Mouse (Mus musculus) forebrain, embryonic 15.5 days (tissue): ENCODE results near the gene Mtmr3. TPM values are rescaled to one million over a fixed set of nuclear protein-coding genes. Genes with fewer than 3 reads are reported as not detected.
"Not testable (repeated sequence)": the region's sequence is repeated elsewhere in the genome, so short reads cannot be mapped to it uniquely, and the experiment has no call there.

ENCODE experiments used
- ATAC-seq: fragments of 200-750 bp; cut with Nextera tagmentation; replicated peaks from 2 replicates; pipeline ENCODE4 v1.8.0; 2017; ENCODE audit warnings: mild to moderate bottlenecking, moderate TSS enrichment, moderate library complexity
- H3K27ac ChIP-seq: fragments of 300-500 bp; sonication (generic); replicated peaks from 2 replicates; pipeline ENCODE4 v1.5.1; 2015; ENCODE audit warnings: mild to moderate bottlenecking, inconsistent platforms
- H3K27me3 ChIP-seq: fragments of 300-500 bp; sonication (generic); 2 replicates; pipeline ENCODE4 v1.6.1; 2015; ENCODE audit warnings: inconsistent platforms
- H3K36me3 ChIP-seq: fragments of 300-500 bp; sonication (generic); 2 replicates; pipeline ENCODE4 v1.6.1; 2015; ENCODE audit warnings: mild to moderate bottlenecking, inconsistent platforms
- H3K4me1 ChIP-seq: fragments of 300-500 bp; sonication (generic); 2 replicates; pipeline ENCODE4 v1.6.1; 2015; ENCODE audit warnings: inconsistent platforms
- H3K4me2 ChIP-seq: fragments of 300-500 bp; sonication (generic); replicated peaks from 2 replicates; pipeline ENCODE4 v1.6.1; 2015; ENCODE audit warnings: mild to moderate bottlenecking, inconsistent platforms
- H3K4me3 ChIP-seq: fragments of 300-500 bp; sonication (generic); 2 replicates; pipeline ENCODE4 v1.5.1; 2015; ENCODE audit warnings: mild to moderate bottlenecking, inconsistent platforms
- H3K9ac ChIP-seq: fragments of 300-500 bp; sonication (generic); replicated peaks from 2 replicates; pipeline ENCODE4 v1.6.1; 2015; ENCODE audit warnings: mild to moderate bottlenecking, inconsistent platforms
- H3K9me3 ChIP-seq: fragments of 300-500 bp; sonication (generic); 2 replicates; pipeline ENCODE4 v1.6.1; 2016; ENCODE audit warnings: inconsistent platforms
- WGBS: fragments of 180-500 bp; shearing (Covaris S2); methylation state at CpG from one replicate; pipeline ENCODE4 v1.1.7; 2015; ENCODE audit warnings: mixed read lengths; 5-methylcytosine and 5-hydroxymethylcytosine counted together
- polyA plus RNA-seq: library from polyadenylated mRNA; unstranded; fragments of >200 nt; fragmentation: Nextera tagmentation; extraction: Ambion mirVana; gene quantifications from 2 replicates; pipeline ENCODE4 v1.2.1, GENCODE M21; 2015

The Mtmr3 gene
- polyA plus RNA-seq, 1 experiment from 2014 or later = 42.0 TPM

- Histone ChIP-seq H3K36me3 (no peaks in the 10 kb centered on the region), H3K9ac (no peak overlapping the region), H3K4me3 (no peak overlapping the region), H3K4me2 (no peak overlapping the region), H3K27me3 (no peaks in the 10 kb centered on the region), H3K27ac (no peak overlapping the region), H3K9me3 (no peaks in the 10 kb centered on the region), H3K4me1 (peaks cover 13% of the 10 kb centered on the region)
- no peak for ATAC-seq
- WGBS = 97% methylated on average over 2 of the region's 2 CpGs
Measured at GRCm38 (mm10) chr11:4598411-4598810, 3.7 kb upstream of the Mtmr3 start.

GRCm38 (mm10) chr11:4593849-4594607 lies 635 bp downstream of the Mtmr3 start:
- Histone ChIP-seq H3K4me3 (peak overlapping the region; percentile 97), H3K9me3 (no peaks in the 10 kb centered on the region), H3K4me2 (peak overlapping the region; percentile 61), H3K36me3 (no peaks in the 10 kb centered on the region), H3K4me1 (peaks cover 21% of the 10 kb centered on the region), H3K27me3 (no peaks in the 10 kb centered on the region), H3K9ac (peak overlapping the region; percentile 99), H3K27ac (peak overlapping the region; percentile 94)
- WGBS = 1% methylated on average over 45 of the region's 45 CpGs
- ATAC-seq = peak; percentile 93

GRCm38 (mm10) chr11:4593491-4593848 lies 1.2 kb downstream of the Mtmr3 start:
- Histone ChIP-seq H3K27ac (no peak overlapping the region), H3K4me1 (peaks cover 21% of the 10 kb centered on the region), H3K36me3 (no peaks in the 10 kb centered on the region), H3K27me3 (no peaks in the 10 kb centered on the region), H3K9me3 (no peaks in the 10 kb centered on the region), H3K4me3 (peak overlapping the region; percentile 97), H3K9ac (peak overlapping the region; percentile 99), H3K4me2 (peak overlapping the region; percentile 61)
- ATAC-seq = no peak
- 17% methylated on average over 5 of the region's 5 CpGs for WGBS

GRCm38 (mm10) chr11:4591811-4592210 lies 2.9 kb downstream of the Mtmr3 start:
- peaks cover 21% of the 10 kb centered on the region for H3K4me1 ChIP-seq
- ATAC-seq = no peak
- H3K36me3 ChIP-seq = no peaks in the 10 kb centered on the region
- WGBS = 88% methylated on average over 4 of the region's 4 CpGs
- H3K27ac ChIP-seq = no peak overlapping the region
- H3K9me3 ChIP-seq = no peaks in the 10 kb centered on the region
- no peak overlapping the region for H3K4me2 ChIP-seq
- H3K9ac ChIP-seq = no peak overlapping the region
- no peaks in the 10 kb centered on the region for H3K27me3 ChIP-seq
- H3K4me3 ChIP-seq = no peak overlapping the region

GRCm38 (mm10) chr11:4578682-4579081 lies 16.0 kb downstream of the Mtmr3 start:
- no peak for ATAC-seq
- 72% methylated on average over 2 of the region's 2 CpGs for WGBS

GRCm38 (mm10) chr11:4577079-4577478 lies 17.6 kb downstream of the Mtmr3 start:
- peaks cover 3% of the 10 kb centered on the region; the same call in 1 of the 2 replicates for H3K4me1 ChIP-seq
- no peaks in the 10 kb centered on the region for H3K9me3 ChIP-seq
- H3K36me3 ChIP-seq = no peaks in the 10 kb centered on the region
- no peak overlapping the region for H3K9ac ChIP-seq
- no peak overlapping the region for H3K4me2 ChIP-seq
- H3K27ac ChIP-seq = no peak overlapping the region
- no peak for ATAC-seq
- no peak overlapping the region for H3K4me3 ChIP-seq
- whole genome bisulfite sequencing = 100% methylated on average over 2 of the region's 2 CpGs
- H3K27me3 ChIP-seq = no peaks in the 10 kb centered on the region

More at GRCm38 (mm10) chr11:4578682-4579081, 16.0 kb downstream of the Mtmr3 start:
- H3K36me3 ChIP-seq = no peaks in the 10 kb centered on the region
- H3K4me2 ChIP-seq = no peak overlapping the region
- H3K9me3 ChIP-seq = no peaks in the 10 kb centered on the region
- peaks cover 3% of the 10 kb centered on the region; the same call in 1 of the 2 replicates for H3K4me1 ChIP-seq
- no peak overlapping the region for H3K27ac ChIP-seq
- no peak overlapping the region for H3K4me3 ChIP-seq
- no peaks in the 10 kb centered on the region for H3K27me3 ChIP-seq
- no peak overlapping the region for H3K9ac ChIP-seq

- not testable (repeated sequence) for H3K27me3 ChIP-seq, H3K27ac ChIP-seq, H3K4me1 ChIP-seq, H3K4me2 ChIP-seq, H3K9ac ChIP-seq, H3K9me3 ChIP-seq, ATAC-seq, H3K4me3 ChIP-seq, H3K36me3 ChIP-seq
- 93% methylated on average over 2 of the region's 2 CpGs for WGBS
Measured at GRCm38 (mm10) chr11:4576090-4576732, 18.5 kb downstream of the Mtmr3 start.

- ATAC-seq = no peak
- Histone ChIP-seq H3K4me1 (0 out of 2 replicates have a peak, but pooled peaks cover 6% of the 10 kb centered on the region), H3K4me3 (no peak overlapping the region), H3K9me3 (no peaks in the 10 kb centered on the region), H3K36me3 (no peaks in the 10 kb centered on the region), H3K9ac (no peak overlapping the region), H3K27ac (no peak overlapping the region), H3K4me2 (no peak overlapping the region), H3K27me3 (no peaks in the 10 kb centered on the region)
- 65% methylated on average over 4 of the region's 4 CpGs for WGBS
Measured at GRCm38 (mm10) chr11:4571491-4571901, 23.2 kb downstream of the Mtmr3 start.

GRCm38 (mm10) chr11:4566333-4566732 lies 28.3 kb downstream of the Mtmr3 start:
- WGBS = 98% methylated on average over 6 of the region's 6 CpGs
- no peak overlapping the region for H3K4me3 ChIP-seq
- H3K27me3 ChIP-seq = no peaks in the 10 kb centered on the region
- no peak overlapping the region for H3K27ac ChIP-seq
- no peak overlapping the region for H3K9ac ChIP-seq
- ATAC-seq = no peak
- no peaks in the 10 kb centered on the region for H3K4me1 ChIP-seq
- H3K4me2 ChIP-seq = no peak overlapping the region
- H3K9me3 ChIP-seq = no peaks in the 10 kb centered on the region
- H3K36me3 ChIP-seq = no peaks in the 10 kb centered on the region

GRCm38 (mm10) chr11:4565545-4565944 lies 29.1 kb downstream of the Mtmr3 start:
- Histone ChIP-seq H3K4me2 (no peak overlapping the region), H3K27me3 (no peaks in the 10 kb centered on the region), H3K4me1 (no peaks in the 10 kb centered on the region), H3K9me3 (no peaks in the 10 kb centered on the region), H3K36me3 (no peaks in the 10 kb centered on the region), H3K4me3 (no peak overlapping the region), H3K9ac (no peak overlapping the region), H3K27ac (no peak overlapping the region)
- no peak for ATAC-seq
- 82% methylated on average over 2 of the region's 2 CpGs for WGBS

GRCm38 (mm10) chr11:4553274-4554063 lies 41.2 kb downstream of the Mtmr3 start:
- H3K4me1 ChIP-seq = no peaks in the 10 kb centered on the region
- no peaks in the 10 kb centered on the region for H3K9me3 ChIP-seq
- no peak overlapping the region for H3K27ac ChIP-seq
- no peak overlapping the region for H3K4me2 ChIP-seq
- 91% methylated on average over 2 of the region's 2 CpGs for WGBS
- ATAC-seq = no peak
- H3K36me3 ChIP-seq = no peaks in the 10 kb centered on the region
- H3K27me3 ChIP-seq = no peaks in the 10 kb centered on the region
- no peak overlapping the region for H3K9ac ChIP-seq
- no peak overlapping the region for H3K4me3 ChIP-seq

- WGBS = 93% methylated on average over 4 of the region's 4 CpGs
- no peak overlapping the region for H3K9ac ChIP-seq
- H3K9me3 ChIP-seq = no peaks in the 10 kb centered on the region
- no peaks in the 10 kb centered on the region for H3K36me3 ChIP-seq
- ATAC-seq = no peak
- H3K4me3 ChIP-seq = no peak overlapping the region
- H3K4me2 ChIP-seq = no peak overlapping the region
- H3K27ac ChIP-seq = no peak overlapping the region
- 0 out of 2 replicates have a peak, but pooled peaks cover 4% of the 10 kb centered on the region for H3K4me1 ChIP-seq
- no peaks in the 10 kb centered on the region for H3K27me3 ChIP-seq
Measured at GRCm38 (mm10) chr11:4547569-4547968, 47.1 kb downstream of the Mtmr3 start.
